Mouse (Mus musculus): ENCODE results near the gene Slc17a6. TPM values are rescaled to one million over a fixed set of nuclear protein-coding genes. Genes with fewer than 3 reads are reported as not detected.

Gene Slc17a6
- polyA plus RNA-seq, 1 experiment = not detected

- no peak for TF ChIP-seq CTCF (IDR thresholded peaks at IDR 0.05; ENCODE audit: low read depth, low read length)
- no peak for TF ChIP-seq POLR2A (IDR thresholded peaks at IDR 0.05; ENCODE audit: insufficient read depth, low read length)
- TF ChIP-seq EP300 (IDR thresholded peaks at IDR 0.05; ENCODE audit: insufficient read depth, low read depth, low read length) = no peak
- Histone ChIP-seq H3K27ac (ENCODE audit: insufficient read depth, low read length) (no peak overlapping the region), H3K4me1 (ENCODE audit: control insufficient read depth, insufficient read depth, low read length) (peaks cover 3% of the 10 kb centered on the region), H3K4me3 (ENCODE audit: low read depth, low read length) (no peak overlapping the region), H3K9ac (ENCODE audit: low read depth, poor library complexity, severe bottlenecking) (no peak overlapping the region), H3K9me3 (replicated peaks; ENCODE audit: control insufficient read depth, insufficient read depth, low read length, poor library complexity, severe bottlenecking) (no peaks in the 10 kb centered on the region), H3K27me3 (ENCODE audit: control insufficient read depth, insufficient read depth, low read length, poor library complexity, severe bottlenecking) (peaks cover 8% of the 10 kb centered on the region), H3K36me3 (ENCODE audit: control insufficient read depth, insufficient read depth, low read length, poor library complexity, severe bottlenecking) (no peaks in the 10 kb centered on the region)
Measured at GRCm38 (mm10) chr7:51626451-51627000, 4.7 kb downstream of the Slc17a6 start.

GRCm38 (mm10) chr7:51627001-51627631, 5.3 kb downstream of the Slc17a6 start:
- H3K9ac ChIP-seq (ENCODE audit: low read depth, poor library complexity, severe bottlenecking) = no peak overlapping the region

GRCm38 (mm10) chr7:51627666-51628065, 5.9 kb downstream of the Slc17a6 start:
- H3K27ac ChIP-seq (ENCODE audit: insufficient read depth, low read length) = no peak overlapping the region
- no peak overlapping the region for H3K9ac ChIP-seq (ENCODE audit: low read depth, poor library complexity, severe bottlenecking)
- no peaks in the 10 kb centered on the region for H3K36me3 ChIP-seq (ENCODE audit: control insufficient read depth, insufficient read depth, low read length, poor library complexity, severe bottlenecking)
- no peak overlapping the region for H3K4me3 ChIP-seq (ENCODE audit: low read depth, low read length)
- peaks cover 8% of the 10 kb centered on the region for H3K27me3 ChIP-seq (ENCODE audit: control insufficient read depth, insufficient read depth, low read length, poor library complexity, severe bottlenecking)
- TF ChIP-seq POLR2A (IDR thresholded peaks at IDR 0.05; ENCODE audit: insufficient read depth, low read length) (no peak), EP300 (IDR thresholded peaks at IDR 0.05; ENCODE audit: insufficient read depth, low read depth, low read length) (no peak)
- H3K4me1 ChIP-seq (ENCODE audit: control insufficient read depth, insufficient read depth, low read length) = peaks cover 3% of the 10 kb centered on the region
- H3K9me3 ChIP-seq (replicated peaks; ENCODE audit: control insufficient read depth, insufficient read depth, low read length, poor library complexity, severe bottlenecking) = no peaks in the 10 kb centered on the region

More at GRCm38 (mm10) chr7:51627001-51627631, 5.3 kb downstream of the Slc17a6 start:
- Histone ChIP-seq H3K9me3 (replicated peaks; ENCODE audit: control insufficient read depth, insufficient read depth, low read length, poor library complexity, severe bottlenecking) (no peaks in the 10 kb centered on the region), H3K4me1 (ENCODE audit: control insufficient read depth, insufficient read depth, low read length) (peaks cover 3% of the 10 kb centered on the region), H3K27me3 (ENCODE audit: control insufficient read depth, insufficient read depth, low read length, poor library complexity, severe bottlenecking) (peaks cover 8% of the 10 kb centered on the region), H3K36me3 (ENCODE audit: control insufficient read depth, insufficient read depth, low read length, poor library complexity, severe bottlenecking) (no peaks in the 10 kb centered on the region), H3K27ac (ENCODE audit: insufficient read depth, low read length) (no peak overlapping the region), H3K4me3 (ENCODE audit: low read depth, low read length) (peak overlapping the region; percentile 35)
- TF ChIP-seq EP300 (IDR thresholded peaks at IDR 0.05; ENCODE audit: insufficient read depth, low read depth, low read length) (0 out of 2 replicates have a peak, but pooled peaks have one; percentile 12), CTCF (IDR thresholded peaks at IDR 0.05; ENCODE audit: low read depth, low read length) (no peak), POLR2A (IDR thresholded peaks at IDR 0.05; ENCODE audit: insufficient read depth, low read length) (no peak)

GRCm38 (mm10) chr7:51628349-51628748, 6.5 kb downstream of the Slc17a6 start:
- TF ChIP-seq POLR2A (IDR thresholded peaks at IDR 0.05; ENCODE audit: insufficient read depth, low read length) = no peak
- TF ChIP-seq EP300 (IDR thresholded peaks at IDR 0.05; ENCODE audit: insufficient read depth, low read depth, low read length) = no peak
- no peak for TF ChIP-seq CTCF (IDR thresholded peaks at IDR 0.05; ENCODE audit: low read depth, low read length)
- Histone ChIP-seq H3K9me3 (replicated peaks; ENCODE audit: control insufficient read depth, insufficient read depth, low read length, poor library complexity, severe bottlenecking) (no peaks in the 10 kb centered on the region), H3K27ac (ENCODE audit: insufficient read depth, low read length) (no peak overlapping the region), H3K9ac (ENCODE audit: low read depth, poor library complexity, severe bottlenecking) (no peak overlapping the region), H3K4me3 (ENCODE audit: low read depth, low read length) (no peak overlapping the region), H3K4me1 (ENCODE audit: control insufficient read depth, insufficient read depth, low read length) (peaks cover 3% of the 10 kb centered on the region), H3K36me3 (ENCODE audit: control insufficient read depth, insufficient read depth, low read length, poor library complexity, severe bottlenecking) (no peaks in the 10 kb centered on the region), H3K27me3 (ENCODE audit: control insufficient read depth, insufficient read depth, low read length, poor library complexity, severe bottlenecking) (peaks cover 8% of the 10 kb centered on the region)

- Histone ChIP-seq H3K9ac (ENCODE audit: low read depth, poor library complexity, severe bottlenecking) (no peak overlapping the region), H3K27me3 (ENCODE audit: control insufficient read depth, insufficient read depth, low read length, poor library complexity, severe bottlenecking) (peaks cover 4% of the 10 kb centered on the region; the same call in 1 of the 2 replicates), H3K27ac (ENCODE audit: insufficient read depth, low read length) (no peak overlapping the region), H3K36me3 (ENCODE audit: control insufficient read depth, insufficient read depth, low read length, poor library complexity, severe bottlenecking) (no peaks in the 10 kb centered on the region), H3K4me1 (ENCODE audit: control insufficient read depth, insufficient read depth, low read length) (peaks cover 3% of the 10 kb centered on the region), H3K4me3 (ENCODE audit: low read depth, low read length) (no peak overlapping the region), H3K9me3 (replicated peaks; ENCODE audit: control insufficient read depth, insufficient read depth, low read length, poor library complexity, severe bottlenecking) (no peaks in the 10 kb centered on the region)
- no peak for TF ChIP-seq CTCF (IDR thresholded peaks at IDR 0.05; ENCODE audit: low read depth, low read length)
- no peak for TF ChIP-seq EP300 (IDR thresholded peaks at IDR 0.05; ENCODE audit: insufficient read depth, low read depth, low read length)
- no peak for TF ChIP-seq POLR2A (IDR thresholded peaks at IDR 0.05; ENCODE audit: insufficient read depth, low read length)
Measured at GRCm38 (mm10) chr7:51629206-51629605, 7.4 kb downstream of the Slc17a6 start.

GRCm38 (mm10) chr7:51631171-51631570, 9.4 kb downstream of the Slc17a6 start:
- no peak overlapping the region for H3K9ac ChIP-seq (ENCODE audit: low read depth, poor library complexity, severe bottlenecking)
- no peaks in the 10 kb centered on the region for H3K36me3 ChIP-seq (ENCODE audit: control insufficient read depth, insufficient read depth, low read length, poor library complexity, severe bottlenecking)
- TF ChIP-seq CTCF (IDR thresholded peaks at IDR 0.05; ENCODE audit: low read depth, low read length) = no peak
- TF ChIP-seq POLR2A (IDR thresholded peaks at IDR 0.05; ENCODE audit: insufficient read depth, low read length) = no peak
- no peak for TF ChIP-seq EP300 (IDR thresholded peaks at IDR 0.05; ENCODE audit: insufficient read depth, low read depth, low read length)
- H3K4me3 ChIP-seq (ENCODE audit: low read depth, low read length) = no peak overlapping the region
- H3K27ac ChIP-seq (ENCODE audit: insufficient read depth, low read length) = no peak overlapping the region
- H3K4me1 ChIP-seq (ENCODE audit: control insufficient read depth, insufficient read depth, low read length) = peaks cover 3% of the 10 kb centered on the region
- H3K9me3 ChIP-seq (replicated peaks; ENCODE audit: control insufficient read depth, insufficient read depth, low read length, poor library complexity, severe bottlenecking) = no peaks in the 10 kb centered on the region
- H3K27me3 ChIP-seq (ENCODE audit: control insufficient read depth, insufficient read depth, low read length, poor library complexity, severe bottlenecking) = peaks cover under 1% of the 10 kb centered on the region; the same call in 1 of the 2 replicates
